Mouse (Mus musculus): ENCODE results near the gene Ptpro.

- no peak for TF ChIP-seq POLR2A (IDR thresholded peaks at IDR 0.05; ENCODE audit: borderline replicate concordance, insufficient read depth, low read length)
- TF ChIP-seq CTCF (IDR thresholded peaks at IDR 0.05; ENCODE audit: borderline replicate concordance, insufficient read depth, low read depth, low read length), result no peak
These were observed 221.3 kb downstream of the Ptpro start for GRCm38 (mm10) chr6:137473433-137473832.

All from cerebellum, adult 2 months (tissue).